Mouse (Mus musculus): Measurements from ENCODE around the gene Fam170b. TPM values are rescaled to one million over a fixed set of nuclear protein-coding genes. Genes with fewer than 3 reads are reported as not detected.

Gene Fam170b
- polyA plus RNA-seq, 2 experiments: not detected

DNA sequence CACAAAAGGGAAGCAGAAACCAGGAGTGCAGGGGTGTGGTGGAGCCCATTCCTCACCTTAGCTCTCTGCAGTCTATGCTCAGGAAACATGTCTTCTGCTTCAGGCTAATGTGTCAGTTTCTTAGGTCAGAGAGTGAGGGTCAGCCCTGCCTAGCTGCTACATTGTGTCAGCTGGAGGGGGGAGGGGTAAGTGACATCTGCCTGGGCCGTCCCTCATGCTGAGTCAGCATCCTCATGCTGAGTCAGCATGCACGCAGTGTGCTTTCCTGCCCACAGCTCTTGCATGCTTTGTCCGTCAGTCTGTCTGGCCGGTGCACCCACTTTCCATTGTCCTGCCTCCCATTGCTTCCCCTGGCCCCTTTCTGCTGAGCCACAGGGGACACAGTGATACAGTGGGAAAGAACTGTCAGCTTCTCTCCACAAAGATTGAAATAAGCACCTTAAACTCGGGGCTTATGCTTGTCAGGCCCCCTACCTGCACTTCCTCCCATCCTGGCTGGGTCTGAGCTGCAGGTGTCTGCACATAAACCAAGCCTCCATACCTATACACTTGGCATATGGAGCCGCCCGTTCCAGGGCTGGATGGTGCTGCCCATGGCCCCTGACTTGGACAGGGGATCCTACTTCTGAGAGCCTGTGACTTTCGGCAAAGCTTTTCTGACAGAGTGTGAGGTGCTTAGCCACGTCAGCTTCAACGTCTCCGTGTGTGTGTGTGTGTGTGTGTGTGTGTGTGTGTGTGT lies 26.2 kb downstream of the Fam170b start:
- DNase-seq (ENCODE audit: low spot score): no peak
- H3K9me3 ChIP-seq (ENCODE audit: control insufficient read depth, low read length): no peaks in the 10 kb centered on the region
- no peak for TF ChIP-seq POLR2A (IDR thresholded peaks at IDR 0.05; ENCODE audit: borderline replicate concordance, extremely low read depth, insufficient read depth, insufficient read length)

DNA sequence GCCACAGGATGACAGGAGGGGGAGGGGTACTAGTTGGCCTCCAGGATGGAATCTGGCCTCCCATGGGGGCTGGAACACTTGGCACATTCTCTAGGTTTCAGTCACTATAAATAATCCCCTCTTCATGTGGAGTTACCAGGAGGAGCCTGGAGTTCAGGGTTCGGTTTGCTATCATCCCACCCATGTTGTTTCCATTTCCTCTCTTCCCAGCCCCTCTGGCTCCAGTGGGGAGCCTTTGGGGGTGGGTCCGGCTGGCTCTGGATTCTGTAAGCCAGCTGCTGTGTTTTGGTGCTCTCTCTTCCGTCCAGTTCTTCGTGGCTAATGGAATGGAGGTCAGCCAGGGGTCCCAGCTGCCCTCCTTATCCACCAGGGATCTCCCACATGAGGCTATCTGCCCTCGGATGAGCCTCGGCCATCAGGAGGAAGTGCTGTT lies 27.4 kb downstream of the Fam170b start:
- DNase-seq (ENCODE audit: low spot score) (peak; percentile 76), ATAC-seq (ENCODE audit: low FRiP score, low read depth) (peak; percentile 62)
- WGBS: 21% methylated on average over 6 of the region's 6 CpGs
- no peak overlapping the region for H3K4me2 ChIP-seq (replicated peaks; ENCODE audit: low read depth, low read length, severe bottlenecking)
- H3K9me3 ChIP-seq (ENCODE audit: control insufficient read depth, low read length): no peaks in the 10 kb centered on the region
- no peaks in the 10 kb centered on the region for H3K27me3 ChIP-seq (ENCODE audit: control insufficient read depth, insufficient read depth, low read length)
- peaks cover 11% of the 10 kb centered on the region for H3K4me1 ChIP-seq (ENCODE audit: control insufficient read depth, insufficient read depth, low read length)
- no peak for TF ChIP-seq POLR2A (IDR thresholded peaks at IDR 0.05; ENCODE audit: borderline replicate concordance, extremely low read depth, insufficient read depth, insufficient read length)
- H3K4me3 ChIP-seq (replicated peaks; ENCODE audit: low read length): no peak overlapping the region
- no peak overlapping the region for H3K9ac ChIP-seq (ENCODE audit: low read depth, low read length, severe bottlenecking)
- no peaks in the 10 kb centered on the region for H3K36me3 ChIP-seq (ENCODE audit: control insufficient read depth, insufficient read depth, low read length)
- no peak overlapping the region for H3K27ac ChIP-seq (replicated peaks; ENCODE audit: low read depth, low read length)

More for the DNA sequence above, 26.2 kb downstream of the Fam170b start:
- no peak overlapping the region for H3K4me2 ChIP-seq (replicated peaks; ENCODE audit: low read depth, low read length, severe bottlenecking)
- no peak for ATAC-seq (ENCODE audit: low FRiP score, low read depth)
- H3K9ac ChIP-seq (ENCODE audit: low read depth, low read length, severe bottlenecking): no peak overlapping the region
- 69% methylated on average over 11 of the region's 11 CpGs for WGBS
- H3K27me3 ChIP-seq (ENCODE audit: control insufficient read depth, insufficient read depth, low read length): no peaks in the 10 kb centered on the region
- peaks cover 11% of the 10 kb centered on the region for H3K4me1 ChIP-seq (ENCODE audit: control insufficient read depth, insufficient read depth, low read length)
- H3K27ac ChIP-seq (replicated peaks; ENCODE audit: low read depth, low read length): no peak overlapping the region
- H3K36me3 ChIP-seq (ENCODE audit: control insufficient read depth, insufficient read depth, low read length): no peaks in the 10 kb centered on the region
- H3K4me3 ChIP-seq (replicated peaks; ENCODE audit: low read length): no peak overlapping the region

DNA sequence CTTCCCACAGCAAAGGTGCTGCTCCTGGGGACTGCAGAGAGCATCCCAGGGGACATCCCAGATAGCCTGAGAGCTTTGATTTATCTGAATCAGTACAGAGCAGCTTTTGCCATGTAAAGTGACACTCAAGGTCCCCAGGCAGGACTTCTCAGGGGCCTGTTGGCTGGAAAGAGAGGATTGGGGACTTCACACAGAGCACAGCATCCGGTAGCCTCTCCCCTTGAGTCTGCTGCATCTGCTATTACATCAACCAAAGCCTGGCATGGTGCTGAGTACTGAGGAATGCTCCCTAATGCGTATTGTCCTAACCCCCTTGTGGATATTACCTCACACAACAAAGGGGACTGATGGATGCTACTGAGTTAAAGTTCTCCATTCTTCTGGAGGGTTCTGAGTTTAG lies 27.9 kb downstream of the Fam170b start:
- Histone ChIP-seq H3K4me3 (replicated peaks; ENCODE audit: low read length) (no peak overlapping the region), H3K9me3 (ENCODE audit: control insufficient read depth, low read length) (no peaks in the 10 kb centered on the region), H3K4me2 (replicated peaks; ENCODE audit: low read depth, low read length, severe bottlenecking) (no peak overlapping the region), H3K4me1 (ENCODE audit: control insufficient read depth, insufficient read depth, low read length) (peaks cover 11% of the 10 kb centered on the region), H3K9ac (ENCODE audit: low read depth, low read length, severe bottlenecking) (no peak overlapping the region), H3K27me3 (ENCODE audit: control insufficient read depth, insufficient read depth, low read length) (no peaks in the 10 kb centered on the region), H3K27ac (replicated peaks; ENCODE audit: low read depth, low read length) (no peak overlapping the region), H3K36me3 (ENCODE audit: control insufficient read depth, insufficient read depth, low read length) (no peaks in the 10 kb centered on the region)
- no peak for ATAC-seq (ENCODE audit: low FRiP score, low read depth)
- 53% methylated on average over 2 of the region's 2 CpGs for WGBS
- no peak for DNase-seq (ENCODE audit: low spot score)
- TF ChIP-seq POLR2A (IDR thresholded peaks at IDR 0.05; ENCODE audit: borderline replicate concordance, extremely low read depth, insufficient read depth, insufficient read length): no peak

DNA sequence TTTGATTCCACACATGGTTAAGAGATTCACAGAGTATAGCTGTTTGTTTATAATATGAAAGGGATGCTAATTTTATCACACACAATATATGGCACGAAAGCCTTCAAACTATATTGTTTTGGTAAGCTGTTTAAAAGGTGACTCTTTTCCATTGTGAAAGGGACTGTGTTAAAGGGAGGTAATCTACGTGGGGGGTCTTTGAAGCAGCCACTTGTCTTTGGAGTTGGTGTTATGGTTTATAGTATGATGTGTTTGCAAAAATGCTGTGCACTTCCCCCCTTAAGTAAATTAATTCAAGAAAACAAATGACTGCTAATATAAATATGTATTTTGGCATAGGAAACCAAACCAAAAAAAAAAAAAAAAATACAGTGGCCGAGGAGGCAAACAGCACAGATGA lies 31.6 kb downstream of the Fam170b start:
- Histone ChIP-seq H3K4me2 (replicated peaks; ENCODE audit: low read depth, low read length, severe bottlenecking) (no peak overlapping the region), H3K36me3 (ENCODE audit: control insufficient read depth, insufficient read depth, low read length) (no peaks in the 10 kb centered on the region), H3K4me3 (replicated peaks; ENCODE audit: low read length) (no peak overlapping the region), H3K27me3 (ENCODE audit: control insufficient read depth, insufficient read depth, low read length) (no peaks in the 10 kb centered on the region), H3K27ac (replicated peaks; ENCODE audit: low read depth, low read length) (no peak overlapping the region), H3K9me3 (ENCODE audit: control insufficient read depth, low read length) (no peaks in the 10 kb centered on the region), H3K4me1 (ENCODE audit: control insufficient read depth, insufficient read depth, low read length) (peaks cover 6% of the 10 kb centered on the region), H3K9ac (ENCODE audit: low read depth, low read length, severe bottlenecking) (no peak overlapping the region)
- WGBS: 81% methylated on average over 3 of the region's 3 CpGs
- ATAC-seq (ENCODE audit: low FRiP score, low read depth) (no peak), DNase-seq (ENCODE audit: low spot score) (no peak)
- TF ChIP-seq POLR2A (IDR thresholded peaks at IDR 0.05; ENCODE audit: borderline replicate concordance, extremely low read depth, insufficient read depth, insufficient read length): no peak

DNA sequence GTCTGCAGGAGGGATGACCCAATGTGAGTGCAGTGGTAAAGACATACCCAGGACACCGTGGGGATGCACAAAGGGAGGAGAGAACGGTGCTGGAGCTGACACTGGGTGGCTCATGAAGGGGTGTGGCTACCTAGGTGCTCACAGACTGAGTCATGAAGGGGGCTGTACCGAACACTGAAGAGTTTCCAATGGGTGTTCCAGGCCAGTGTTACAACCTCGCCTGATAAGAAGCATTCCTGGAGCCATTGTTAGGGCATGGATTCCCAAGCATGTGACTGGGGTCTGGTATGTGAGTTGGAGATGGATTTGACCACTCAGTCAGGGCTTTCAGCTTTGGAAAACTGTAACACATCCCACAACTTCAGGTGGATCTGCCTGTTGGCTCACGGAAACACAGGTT lies 38.2 kb downstream of the Fam170b start:
- Histone ChIP-seq H3K9ac (ENCODE audit: low read depth, low read length, severe bottlenecking) (no peak overlapping the region), H3K4me3 (replicated peaks; ENCODE audit: low read length) (no peak overlapping the region), H3K4me2 (replicated peaks; ENCODE audit: low read depth, low read length, severe bottlenecking) (no peak overlapping the region), H3K27ac (replicated peaks; ENCODE audit: low read depth, low read length) (no peak overlapping the region), H3K36me3 (ENCODE audit: control insufficient read depth, insufficient read depth, low read length) (no peaks in the 10 kb centered on the region), H3K27me3 (ENCODE audit: control insufficient read depth, insufficient read depth, low read length) (no peaks in the 10 kb centered on the region), H3K9me3 (ENCODE audit: control insufficient read depth, low read length) (no peaks in the 10 kb centered on the region), H3K4me1 (ENCODE audit: control insufficient read depth, insufficient read depth, low read length) (no peaks in the 10 kb centered on the region)
- ATAC-seq (ENCODE audit: low FRiP score, low read depth): no peak
- no peak for DNase-seq (ENCODE audit: low spot score)
- 75% methylated on average over 5 of the region's 5 CpGs for WGBS
- no peak for TF ChIP-seq POLR2A (IDR thresholded peaks at IDR 0.05; ENCODE audit: borderline replicate concordance, extremely low read depth, insufficient read depth, insufficient read length)

Measured in limb, embryonic 14.5 days (tissue).